ENCODE assay signal across 18 mouse cellular contexts in the genomic region with DNA sequence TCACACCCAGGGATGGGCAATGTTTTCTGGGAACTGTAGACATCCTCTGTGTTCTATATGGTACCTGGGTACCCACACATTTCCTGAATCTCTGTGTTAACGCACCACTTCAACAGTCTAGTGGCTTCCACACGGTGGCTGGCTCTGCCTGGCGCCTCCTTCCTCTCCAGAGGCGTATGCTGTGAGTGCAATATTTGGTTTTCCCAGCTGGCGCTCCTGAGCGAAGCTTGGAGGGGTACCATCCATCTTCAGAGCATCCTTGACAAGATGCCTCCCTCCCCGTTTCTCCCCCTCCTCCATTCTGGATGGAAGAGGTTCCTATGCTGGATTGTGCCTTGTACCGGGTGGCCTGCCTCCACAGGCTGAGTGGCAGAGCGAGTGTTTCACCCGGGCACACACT.
"Had no signal": no experiment of that assay in that cellular context is flagged by ENCODE, and none has a peak within 500 bp of the region (broad histone marks: within the 10 kb centered on the region; RNA-seq: fewer than 3 reads in every experiment).

No protein-coding gene starts in this region.

- H3K4me1 ChIP-seq: lung, embryonic 15.5 days; midbrain, embryonic 15.5 days had no signal

- H3K36me3 ChIP-seq: liver, embryonic 15.5 days; lung, embryonic 15.5 days; midbrain, embryonic 15.5 days; stomach, embryonic 15.5 days had no signal

- H3K4me2 ChIP-seq: liver, embryonic 15.5 days; lung, embryonic 15.5 days; midbrain, embryonic 12.5 days; midbrain, embryonic 15.5 days; neural tube, embryonic 12.5 days; stomach, embryonic 15.5 days had no signal

- DNase-seq: liver, postnatal 0 days; lung, adult 2 months; lung, postnatal 14 days; lung, postnatal 36 days; right cerebral cortex, postnatal 14 days; thymus, adult 18-20 months; thymus, postnatal 14 days; thymus, postnatal 36 days had no signal

- H3K27ac ChIP-seq: liver, embryonic 15.5 days; lung, embryonic 15.5 days; macrophage; midbrain, embryonic 12.5 days; midbrain, embryonic 15.5 days; neural tube, embryonic 12.5 days; stomach, embryonic 15.5 days; stomach, postnatal 0 days had no signal

- H3K9me3 ChIP-seq: liver, embryonic 15.5 days; lung, embryonic 15.5 days; megakaryocyte, embryonic 14.5 days; midbrain, embryonic 12.5 days; midbrain, embryonic 15.5 days; neural tube, embryonic 12.5 days; stomach, embryonic 15.5 days had no signal

- H3K9ac ChIP-seq: liver, embryonic 15.5 days; liver, postnatal 0 days; lung, embryonic 15.5 days; midbrain, embryonic 12.5 days; midbrain, embryonic 15.5 days; neural tube, embryonic 12.5 days; stomach, embryonic 15.5 days had no signal

- ATAC-seq: liver, postnatal 0 days; lung, postnatal 0 days; midbrain, embryonic 15.5 days had no signal

- H3K27me3 ChIP-seq: liver, embryonic 15.5 days; lung, embryonic 15.5 days; midbrain, embryonic 12.5 days; midbrain, embryonic 15.5 days; neural tube, embryonic 12.5 days; stomach, embryonic 15.5 days had no signal

- H3K4me3 ChIP-seq: liver, embryonic 15.5 days; lung, embryonic 15.5 days; megakaryocyte, embryonic 14.5 days; midbrain, embryonic 12.5 days; midbrain, embryonic 15.5 days; neural tube, embryonic 12.5 days; stomach, embryonic 15.5 days had no signal
